Mouse (Mus musculus): Measurements from ENCODE around the gene Aqp5. TPM values are rescaled to one million over a fixed set of nuclear protein-coding genes. Genes with fewer than 3 reads are reported as not detected.

Gene Aqp5
- polyA plus RNA-seq, 1 experiment from 2014 or later: 0.72 TPM

- H3K9ac ChIP-seq (ENCODE audit: low read length): no peak overlapping the region
- TF ChIP-seq EP300 (optimal IDR thresholded peaks at IDR 0.05) (no peak), CTCF (IDR thresholded peaks at IDR 0.05; ENCODE audit: low read depth) (no peak)
- no peaks in the 10 kb centered on the region for H3K27me3 ChIP-seq (ENCODE audit: control insufficient read depth, insufficient read depth, low read length)
- WGBS: 66% methylated on average over 7 of the region's 7 CpGs
- DNase-seq (ENCODE audit: low spot score): no peak
- no peak for ATAC-seq (ENCODE audit: low FRiP score, low TSS enrichment)
- no peaks in the 10 kb centered on the region for H3K4me1 ChIP-seq (replicated peaks; ENCODE audit: control insufficient read depth, insufficient read depth)
- H3K9me3 ChIP-seq (ENCODE audit: control insufficient read depth, low read length): no peaks in the 10 kb centered on the region
- H3K4me2 ChIP-seq (replicated peaks; ENCODE audit: low read depth): no peak overlapping the region
- no peak overlapping the region for H3K4me3 ChIP-seq (ENCODE audit: low read depth, low read length)
- no peak overlapping the region for H3K27ac ChIP-seq (replicated peaks)
- H3K36me3 ChIP-seq (ENCODE audit: control insufficient read depth, insufficient read depth, low read length): no peaks in the 10 kb centered on the region
Measured at GRCm38 (mm10) chr15:99603216-99603615, 12.6 kb downstream of the Aqp5 start.

- H3K36me3 ChIP-seq (ENCODE audit: control insufficient read depth, insufficient read depth, low read length): no peaks in the 10 kb centered on the region
- no peaks in the 10 kb centered on the region for H3K27me3 ChIP-seq (ENCODE audit: control insufficient read depth, insufficient read depth, low read length)
- H3K4me1 ChIP-seq (replicated peaks; ENCODE audit: control insufficient read depth, insufficient read depth): no peaks in the 10 kb centered on the region
- DNase-seq (ENCODE audit: low spot score) (no peak), ATAC-seq (ENCODE audit: low FRiP score, low TSS enrichment) (no peak)
- H3K4me2 ChIP-seq (replicated peaks; ENCODE audit: low read depth): no peak overlapping the region
- no peak overlapping the region for H3K27ac ChIP-seq (replicated peaks)
- H3K4me3 ChIP-seq (ENCODE audit: low read depth, low read length): no peak overlapping the region
- no peak overlapping the region for H3K9ac ChIP-seq (ENCODE audit: low read length)
- H3K9me3 ChIP-seq (ENCODE audit: control insufficient read depth, low read length): no peaks in the 10 kb centered on the region
- WGBS: 74% methylated on average over 3 of the region's 3 CpGs
- no peak for TF ChIP-seq EP300 (optimal IDR thresholded peaks at IDR 0.05)
- TF ChIP-seq CTCF (IDR thresholded peaks at IDR 0.05; ENCODE audit: low read depth): no peak
Measured at GRCm38 (mm10) chr15:99605595-99605994, 15.0 kb downstream of the Aqp5 start.

- Histone ChIP-seq H3K4me2 (replicated peaks; ENCODE audit: low read depth) (no peak overlapping the region), H3K27me3 (ENCODE audit: control insufficient read depth, insufficient read depth, low read length) (no peaks in the 10 kb centered on the region), H3K4me1 (replicated peaks; ENCODE audit: control insufficient read depth, insufficient read depth) (no peaks in the 10 kb centered on the region), H3K27ac (replicated peaks) (no peak overlapping the region), H3K4me3 (ENCODE audit: low read depth, low read length) (no peak overlapping the region), H3K9me3 (ENCODE audit: control insufficient read depth, low read length) (no peaks in the 10 kb centered on the region), H3K36me3 (ENCODE audit: control insufficient read depth, insufficient read depth, low read length) (no peaks in the 10 kb centered on the region), H3K9ac (ENCODE audit: low read length) (no peak overlapping the region)
- TF ChIP-seq CTCF (IDR thresholded peaks at IDR 0.05; ENCODE audit: low read depth): no peak
- no peak for TF ChIP-seq EP300 (optimal IDR thresholded peaks at IDR 0.05)
- ATAC-seq (ENCODE audit: low FRiP score, low TSS enrichment): no peak
- no peak for DNase-seq (ENCODE audit: low spot score)
- WGBS: 17% methylated on average over 5 of the region's 5 CpGs
Measured at GRCm38 (mm10) chr15:99606515-99606914, 15.9 kb downstream of the Aqp5 start.

- WGBS: 28% methylated on average over 10 of the region's 10 CpGs
- Histone ChIP-seq H3K4me2 (replicated peaks; ENCODE audit: low read depth) (no peak overlapping the region), H3K36me3 (ENCODE audit: control insufficient read depth, insufficient read depth, low read length) (no peaks in the 10 kb centered on the region), H3K9ac (ENCODE audit: low read length) (no peak overlapping the region), H3K9me3 (ENCODE audit: control insufficient read depth, low read length) (no peaks in the 10 kb centered on the region), H3K4me3 (ENCODE audit: low read depth, low read length) (no peak overlapping the region), H3K4me1 (replicated peaks; ENCODE audit: control insufficient read depth, insufficient read depth) (no peaks in the 10 kb centered on the region), H3K27me3 (ENCODE audit: control insufficient read depth, insufficient read depth, low read length) (no peaks in the 10 kb centered on the region), H3K27ac (replicated peaks) (no peak overlapping the region)
- ATAC-seq (ENCODE audit: low FRiP score, low TSS enrichment) (no peak), DNase-seq (ENCODE audit: low spot score) (no peak)
- TF ChIP-seq CTCF (IDR thresholded peaks at IDR 0.05; ENCODE audit: low read depth): no peak
- no peak for TF ChIP-seq EP300 (optimal IDR thresholded peaks at IDR 0.05)
Measured at GRCm38 (mm10) chr15:99607388-99608113, 17.0 kb downstream of the Aqp5 start.

- Histone ChIP-seq H3K9ac (ENCODE audit: low read length) (no peak overlapping the region), H3K4me3 (ENCODE audit: low read depth, low read length) (no peak overlapping the region), H3K4me2 (replicated peaks; ENCODE audit: low read depth) (no peak overlapping the region), H3K36me3 (ENCODE audit: control insufficient read depth, insufficient read depth, low read length) (no peaks in the 10 kb centered on the region), H3K27me3 (ENCODE audit: control insufficient read depth, insufficient read depth, low read length) (no peaks in the 10 kb centered on the region), H3K9me3 (ENCODE audit: control insufficient read depth, low read length) (no peaks in the 10 kb centered on the region), H3K4me1 (replicated peaks; ENCODE audit: control insufficient read depth, insufficient read depth) (no peaks in the 10 kb centered on the region), H3K27ac (replicated peaks) (no peak overlapping the region)
- no peak for TF ChIP-seq EP300 (optimal IDR thresholded peaks at IDR 0.05)
- TF ChIP-seq CTCF (IDR thresholded peaks at IDR 0.05; ENCODE audit: low read depth): no peak
- DNase-seq (ENCODE audit: low spot score) (no peak), ATAC-seq (ENCODE audit: low FRiP score, low TSS enrichment) (no peak)
- WGBS: 81% methylated on average over 13 of the region's 13 CpGs
Measured at GRCm38 (mm10) chr15:99608382-99609125, 18.0 kb downstream of the Aqp5 start.

- Histone ChIP-seq H3K9ac (ENCODE audit: low read length) (no peak overlapping the region), H3K4me2 (replicated peaks; ENCODE audit: low read depth) (no peak overlapping the region), H3K27me3 (ENCODE audit: control insufficient read depth, insufficient read depth, low read length) (no peaks in the 10 kb centered on the region), H3K27ac (replicated peaks) (no peak overlapping the region), H3K36me3 (ENCODE audit: control insufficient read depth, insufficient read depth, low read length) (no peaks in the 10 kb centered on the region), H3K9me3 (ENCODE audit: control insufficient read depth, low read length) (no peaks in the 10 kb centered on the region), H3K4me3 (ENCODE audit: low read depth, low read length) (no peak overlapping the region), H3K4me1 (replicated peaks; ENCODE audit: control insufficient read depth, insufficient read depth) (0 out of 2 replicates have a peak, but pooled peaks cover 2% of the 10 kb centered on the region)
- TF ChIP-seq CTCF (IDR thresholded peaks at IDR 0.05; ENCODE audit: low read depth) (no peak), EP300 (optimal IDR thresholded peaks at IDR 0.05) (no peak)
- ATAC-seq (ENCODE audit: low FRiP score, low TSS enrichment): no peak
- WGBS: 52% methylated on average over 6 of the region's 7 CpGs
- peak; percentile 13 for DNase-seq (ENCODE audit: low spot score)
Measured at GRCm38 (mm10) chr15:99611563-99611962, 21.0 kb downstream of the Aqp5 start.
